Mouse (Mus musculus) heart, embryonic 15.5 days (tissue): ENCODE data around the gene Saxo1. TPM values are rescaled to one million over a fixed set of nuclear protein-coding genes. Genes with fewer than 3 reads are reported as not detected.
A peak's percentile ranks its signal among the peaks of the same experiment; 100 is the strongest.

ENCODE experiments used
- ATAC-seq: fragments of 200-750 bp; cut with Nextera tagmentation; replicated peaks from 2 replicates; pipeline ENCODE4 v1.8.0; 2017; ENCODE audit warnings: low read depth, moderate TSS enrichment; ENCODE audit not compliant: insufficient number of reproducible peaks, insufficient read depth, low FRiP score
- H3K27ac ChIP-seq: fragments of 300-500 bp; sonication (generic); 2 replicates; pipeline ENCODE4 v1.5.1; 2015; ENCODE audit warnings: mild to moderate bottlenecking, inconsistent platforms
- H3K27me3 ChIP-seq: fragments of 300-500 bp; sonication (generic); 2 replicates; pipeline ENCODE4 v1.6.1; 2015; ENCODE audit warnings: inconsistent platforms
- H3K36me3 ChIP-seq: fragments of 300-500 bp; sonication (generic); 2 replicates; pipeline ENCODE4 v1.6.1; 2015; ENCODE audit warnings: mild to moderate bottlenecking, inconsistent platforms
- H3K4me1 ChIP-seq: fragments of 300-500 bp; sonication (generic); replicated peaks from 2 replicates; pipeline ENCODE4 v1.6.1; 2015; ENCODE audit warnings: inconsistent platforms
- H3K4me2 ChIP-seq: fragments of 300-500 bp; sonication (generic); 2 replicates; pipeline ENCODE4 v1.6.1; 2015; ENCODE audit warnings: inconsistent platforms, mild to moderate bottlenecking, moderate library complexity
- H3K4me3 ChIP-seq: fragments of 300-500 bp; sonication (generic); 2 replicates; pipeline ENCODE4 v1.5.1; 2015; ENCODE audit warnings: mild to moderate bottlenecking, inconsistent platforms
- H3K9ac ChIP-seq: fragments of 300-500 bp; sonication (generic); 2 replicates; pipeline ENCODE4 v1.6.1; 2015; ENCODE audit warnings: mild to moderate bottlenecking, inconsistent platforms
- H3K9me3 ChIP-seq: fragments of 300-500 bp; sonication (generic); replicated peaks from 2 replicates; pipeline ENCODE4 v1.6.1; 2016; ENCODE audit warnings: inconsistent platforms
- WGBS: fragments of 180-500 bp; shearing (Covaris S2); methylation state at CpG from one replicate; pipeline ENCODE4 v1.1.7; 2015; ENCODE audit warnings: mixed read lengths; 5-methylcytosine and 5-hydroxymethylcytosine counted together
- polyA plus RNA-seq: library from polyadenylated mRNA; unstranded; fragments of >200 nt; fragmentation: Nextera tagmentation; extraction: Ambion mirVana; gene quantifications from 2 replicates; pipeline ENCODE4 v1.2.1, GENCODE M21; 2015

The Saxo1 gene
- polyA plus RNA-seq, 1 experiment from 2014 or later: 0.15 TPM

DNA sequence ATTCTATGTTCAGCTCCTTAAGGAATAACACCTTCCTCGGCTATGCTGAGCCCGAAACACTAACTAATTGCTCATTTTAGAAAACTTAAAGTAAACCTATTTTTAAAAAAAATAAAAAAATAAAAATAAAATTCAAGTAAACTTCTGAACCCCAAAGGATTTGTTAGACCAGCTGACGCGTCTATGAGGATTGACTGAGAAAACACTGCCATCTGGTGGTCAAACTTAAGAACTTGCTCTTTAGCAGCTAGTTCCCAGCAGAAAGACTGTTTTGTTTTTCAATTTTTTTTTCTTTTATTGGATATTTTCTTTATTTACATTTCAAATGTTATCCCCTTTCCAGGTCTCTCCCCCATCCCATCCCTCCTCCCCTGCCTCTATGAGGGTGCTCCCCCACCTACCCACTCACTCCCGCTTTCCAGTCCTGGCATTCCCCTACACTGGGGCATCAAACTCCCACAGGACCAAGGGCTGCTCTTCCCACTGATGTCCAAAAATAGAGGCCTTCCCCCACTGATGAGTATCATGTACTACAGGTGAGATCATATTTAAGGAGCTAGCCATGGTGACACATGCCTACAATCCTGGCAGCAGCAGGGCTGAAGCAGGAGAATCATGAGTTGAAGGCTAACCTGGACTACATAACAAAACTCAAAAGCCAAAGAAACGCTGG is 3.0 kb downstream of the Saxo1 start:
- Histone ChIP-seq H3K27ac (no peak overlapping the region), H3K4me3 (no peak overlapping the region), H3K4me2 (no peak overlapping the region), H3K9ac (no peak overlapping the region), H3K36me3 (no peaks in the 10 kb centered on the region), H3K9me3 (no peaks in the 10 kb centered on the region), H3K4me1 (no peaks in the 10 kb centered on the region), H3K27me3 (no peaks in the 10 kb centered on the region)
- no peak for ATAC-seq
- WGBS: 21% methylated on average over 6 of the region's 6 CpGs

DNA sequence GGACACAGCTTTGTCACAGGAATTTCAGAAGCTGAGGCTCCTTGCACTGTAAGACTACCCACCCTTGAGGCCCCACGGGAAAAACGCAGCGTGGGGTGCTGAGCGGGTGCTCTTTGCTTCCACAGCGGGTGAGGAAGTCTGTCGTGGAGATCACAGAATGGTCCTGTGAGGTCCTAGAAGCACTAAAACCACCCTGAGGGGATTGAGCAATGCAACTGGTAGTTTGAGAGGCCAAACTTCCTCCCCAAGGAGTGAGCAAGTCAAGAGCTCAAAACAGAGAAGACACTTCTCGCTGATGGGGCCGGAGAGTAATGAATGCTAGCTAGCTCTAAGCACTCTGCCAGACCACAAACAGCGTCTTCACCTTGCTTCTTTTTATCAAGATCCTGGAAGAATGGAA is 9.8 kb downstream of the Saxo1 start:
- 80% methylated on average over 9 of the region's 9 CpGs for WGBS
- Histone ChIP-seq H3K27me3 (no peaks in the 10 kb centered on the region), H3K4me3 (no peak overlapping the region), H3K4me1 (peaks cover 8% of the 10 kb centered on the region; the same call in 1 of the 2 replicates), H3K36me3 (no peaks in the 10 kb centered on the region), H3K4me2 (no peak overlapping the region), H3K9ac (no peak overlapping the region), H3K9me3 (no peaks in the 10 kb centered on the region), H3K27ac (no peak overlapping the region)
- no peak for ATAC-seq

- ATAC-seq: no peak
- Histone ChIP-seq H3K27ac (no peak overlapping the region), H3K9me3 (no peaks in the 10 kb centered on the region), H3K27me3 (no peaks in the 10 kb centered on the region), H3K4me2 (no peak overlapping the region), H3K4me1 (peaks cover 8% of the 10 kb centered on the region; the same call in 1 of the 2 replicates), H3K4me3 (no peak overlapping the region), H3K36me3 (no peaks in the 10 kb centered on the region), H3K9ac (no peak overlapping the region)
- 47% methylated on average over 5 of the region's 5 CpGs for WGBS
These were observed 12.5 kb downstream of the Saxo1 start for GRCm38 (mm10) chr4:86545615-86546014.

DNA sequence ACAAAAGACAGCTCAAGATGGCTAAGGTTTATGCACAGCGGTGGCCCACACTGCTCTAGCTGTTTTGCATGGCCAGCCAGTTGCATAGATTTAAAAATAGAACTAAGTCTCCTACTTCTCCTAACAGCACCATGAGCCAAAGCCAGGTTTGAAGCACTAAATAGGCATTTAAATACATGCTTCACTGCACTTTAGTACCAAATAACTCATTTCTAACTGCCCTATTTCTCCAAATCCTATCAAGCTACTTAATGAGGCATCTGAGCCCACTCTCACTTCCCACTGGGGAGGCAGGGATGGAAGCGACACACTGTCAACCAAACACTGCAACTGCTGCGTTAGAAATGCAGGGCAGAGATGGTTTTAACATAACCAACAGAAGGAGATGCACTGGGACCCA is 14.1 kb downstream of the Saxo1 start:
- H3K4me3 ChIP-seq: no peak overlapping the region
- no peak overlapping the region for H3K27ac ChIP-seq
- WGBS: 72% methylated on average over 3 of the region's 3 CpGs

GRCm38 (mm10) chr4:86541573-86541972 is 16.6 kb downstream of the Saxo1 start:
- no peaks in the 10 kb centered on the region for H3K36me3 ChIP-seq
- ATAC-seq: no peak
- no peak overlapping the region for H3K4me2 ChIP-seq
- H3K9me3 ChIP-seq: no peaks in the 10 kb centered on the region
- H3K9ac ChIP-seq: no peak overlapping the region
- no peaks in the 10 kb centered on the region for H3K27me3 ChIP-seq
- H3K27ac ChIP-seq: no peak overlapping the region
- H3K4me3 ChIP-seq: no peak overlapping the region
- H3K4me1 ChIP-seq: peaks cover 8% of the 10 kb centered on the region; the same call in 1 of the 2 replicates
- 63% methylated on average over 1 of the region's 1 CpGs for WGBS

More for the DNA sequence above, 14.1 kb downstream of the Saxo1 start:
- no peaks in the 10 kb centered on the region for H3K36me3 ChIP-seq
- H3K9ac ChIP-seq: no peak overlapping the region
- ATAC-seq: no peak
- H3K9me3 ChIP-seq: no peaks in the 10 kb centered on the region
- H3K4me1 ChIP-seq: peaks cover 8% of the 10 kb centered on the region; the same call in 1 of the 2 replicates
- H3K27me3 ChIP-seq: no peaks in the 10 kb centered on the region
- H3K4me2 ChIP-seq: no peak overlapping the region

GRCm38 (mm10) chr4:86538936-86539335 is 19.2 kb downstream of the Saxo1 start:
- peaks cover 5% of the 10 kb centered on the region for H3K4me1 ChIP-seq
- 93% methylated on average over 5 of the region's 5 CpGs for WGBS
- no peak for ATAC-seq
- no peak overlapping the region for H3K9ac ChIP-seq
- H3K36me3 ChIP-seq: no peaks in the 10 kb centered on the region
- H3K27me3 ChIP-seq: no peaks in the 10 kb centered on the region
- H3K9me3 ChIP-seq: no peaks in the 10 kb centered on the region
- no peak overlapping the region for H3K27ac ChIP-seq
- H3K4me3 ChIP-seq: no peak overlapping the region
- H3K4me2 ChIP-seq: no peak overlapping the region

- Histone ChIP-seq H3K9me3 (no peaks in the 10 kb centered on the region), H3K27ac (no peak overlapping the region), H3K36me3 (no peaks in the 10 kb centered on the region), H3K4me3 (no peak overlapping the region), H3K27me3 (no peaks in the 10 kb centered on the region), H3K9ac (no peak overlapping the region), H3K4me2 (no peak overlapping the region), H3K4me1 (peaks cover 5% of the 10 kb centered on the region)
- ATAC-seq: no peak
- WGBS: 36% methylated on average over 4 of the region's 4 CpGs
These were observed 20.2 kb downstream of the Saxo1 start for GRCm38 (mm10) chr4:86537972-86538371.

- Histone ChIP-seq H3K9ac (no peak overlapping the region), H3K36me3 (no peaks in the 10 kb centered on the region), H3K27ac (0 out of 2 replicates have a peak overlapping the region, but pooled peaks have one; percentile 20), H3K4me2 (no peak overlapping the region), H3K4me1 (peaks cover 5% of the 10 kb centered on the region), H3K27me3 (no peaks in the 10 kb centered on the region), H3K9me3 (no peaks in the 10 kb centered on the region), H3K4me3 (no peak overlapping the region)
- WGBS: 38% methylated on average over 5 of the region's 5 CpGs
- ATAC-seq: no peak
These were observed 24.0 kb downstream of the Saxo1 start for GRCm38 (mm10) chr4:86534091-86534481.

DNA sequence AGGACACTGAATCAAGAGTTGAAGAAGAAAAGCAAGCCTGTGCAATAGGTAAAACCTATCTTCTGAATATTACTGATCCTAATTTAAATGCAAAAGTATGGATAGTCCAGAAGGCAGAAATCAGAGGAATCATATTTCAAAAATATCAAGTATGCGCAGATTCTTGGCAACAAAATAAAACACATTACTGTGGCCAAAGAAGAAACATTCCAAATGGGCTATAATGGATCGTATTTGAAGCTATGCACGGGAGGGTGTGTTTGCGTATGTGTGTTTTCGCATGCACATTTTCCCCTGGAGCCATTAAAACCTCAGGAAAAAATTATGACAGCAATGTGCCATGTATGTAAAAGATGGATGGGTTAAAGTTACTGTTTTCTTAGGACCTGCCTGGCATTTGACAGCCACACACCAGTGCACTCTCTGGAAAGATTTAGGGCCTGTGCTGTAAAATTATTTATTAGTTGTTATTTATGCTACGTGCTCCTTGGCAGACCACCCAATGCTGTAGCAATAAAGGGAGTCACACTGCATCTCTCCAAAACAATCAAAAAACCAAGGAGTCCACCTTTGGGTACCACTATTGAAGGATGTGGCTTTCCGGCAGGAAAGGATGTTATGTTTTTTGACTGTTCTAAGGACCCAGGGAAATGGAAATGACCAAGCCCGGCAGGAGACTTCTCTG is 24.6 kb downstream of the Saxo1 start:
- WGBS: 69% methylated on average over 8 of the region's 8 CpGs
- peaks cover 5% of the 10 kb centered on the region for H3K4me1 ChIP-seq
- no peaks in the 10 kb centered on the region for H3K36me3 ChIP-seq
- H3K4me2 ChIP-seq: no peak overlapping the region
- H3K27me3 ChIP-seq: no peaks in the 10 kb centered on the region
- H3K4me3 ChIP-seq: no peak overlapping the region
- H3K9me3 ChIP-seq: no peaks in the 10 kb centered on the region
- no peak for ATAC-seq
- 0 out of 2 replicates have a peak overlapping the region, but pooled peaks have one; percentile 20 for H3K27ac ChIP-seq
- H3K9ac ChIP-seq: no peak overlapping the region

DNA sequence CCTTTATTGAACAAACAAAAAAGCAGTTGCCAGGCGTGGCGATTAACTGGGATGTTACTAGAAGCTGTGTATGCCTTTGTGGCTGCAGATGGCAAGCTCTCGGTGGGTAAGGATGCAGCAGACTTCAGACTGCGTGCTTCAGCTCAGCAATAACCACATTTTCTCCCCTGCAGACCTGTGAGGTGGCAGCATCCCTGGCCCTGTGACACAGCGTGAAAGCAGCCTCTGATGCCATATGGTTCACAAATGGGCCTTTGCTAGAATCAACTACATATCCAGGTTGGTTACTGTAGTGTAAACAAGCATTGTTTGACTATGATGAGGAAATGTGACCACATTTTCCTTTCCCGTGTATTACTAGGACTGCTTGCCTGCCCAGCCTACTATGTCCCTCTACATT is 29.0 kb downstream of the Saxo1 start:
- no peak overlapping the region for H3K4me3 ChIP-seq
- H3K4me1 ChIP-seq: peaks cover 4% of the 10 kb centered on the region
- 75% methylated on average over 6 of the region's 6 CpGs for WGBS
- ATAC-seq: no peak
- H3K9ac ChIP-seq: no peak overlapping the region
- no peak overlapping the region for H3K27ac ChIP-seq
- H3K9me3 ChIP-seq: no peaks in the 10 kb centered on the region
- H3K4me2 ChIP-seq: no peak overlapping the region
- H3K27me3 ChIP-seq: no peaks in the 10 kb centered on the region
- H3K36me3 ChIP-seq: no peaks in the 10 kb centered on the region

- Histone ChIP-seq H3K4me2 (no peak overlapping the region), H3K9ac (no peak overlapping the region), H3K27ac (no peak overlapping the region), H3K36me3 (no peaks in the 10 kb centered on the region), H3K27me3 (no peaks in the 10 kb centered on the region), H3K9me3 (no peaks in the 10 kb centered on the region), H3K4me3 (no peak overlapping the region), H3K4me1 (no peaks in the 10 kb centered on the region)
- WGBS: 50% methylated on average over 11 of the region's 11 CpGs
- ATAC-seq: no peak
These were observed 30.7 kb downstream of the Saxo1 start for GRCm38 (mm10) chr4:86527162-86528136.
